Mouse (Mus musculus) small intestine, adult 2 months (tissue): ENCODE data around the gene Rnls.

Experiments used
- CTCF ChIP-seq: fragments of 200-500 bp; IDR thresholded peaks from 2 replicates; pipeline ENCODE4 v1.5.1; 2012; ENCODE audit warnings: low read depth, mild to moderate bottlenecking, control low read depth, inconsistent platforms, low read length, moderate library complexity, mixed read lengths; ENCODE audit not compliant: insufficient replicate concordance, insufficient read length; ENCODE audit errors: extremely low read depth
- POLR2A ChIP-seq: fragments of 200-500 bp; IDR thresholded peaks from 2 replicates; pipeline ENCODE4 v1.6.1; 2012; ENCODE audit warnings: low read depth, mild to moderate bottlenecking, control low read depth, inconsistent platforms, low read length, moderate library complexity

GRCm38 (mm10) chr19:33223766-33224165 lies 168.3 kb downstream of the Rnls start:
- no peak for TF ChIP-seq CTCF
- TF ChIP-seq POLR2A: no peak
